Mouse (Mus musculus) hindbrain, embryonic 15.5 days (tissue): Measurements from ENCODE around the gene Sema3a. TPM values are rescaled to one million over a fixed set of nuclear protein-coding genes. Genes with fewer than 3 reads are reported as not detected.
A peak's percentile ranks its signal among the peaks of the same experiment; 100 is the strongest.
"Not testable (repeated sequence)": the region's sequence is repeated elsewhere in the genome, so short reads cannot be mapped to it uniquely, and the experiment has no call there.

Experiments used
- ATAC-seq: fragments of 200-750 bp; cut with Nextera tagmentation; 2 replicates; pipeline ENCODE4 v1.8.0; 2017; ENCODE audit warnings: low read depth, moderate number of reproducible peaks, moderate TSS enrichment; ENCODE audit not compliant: low FRiP score
- H3K27ac ChIP-seq: fragments of 300-500 bp; sonication (generic); replicated peaks from 2 replicates; pipeline ENCODE4 v1.5.1; 2015; ENCODE audit warnings: mild to moderate bottlenecking, inconsistent platforms
- H3K27me3 ChIP-seq: fragments of 300-500 bp; sonication (generic); 2 replicates; pipeline ENCODE4 v1.6.1; 2015; ENCODE audit warnings: control low read depth, inconsistent platforms
- H3K36me3 ChIP-seq: fragments of 300-500 bp; sonication (generic); 2 replicates; pipeline ENCODE4 v1.6.1; 2015; ENCODE audit warnings: control low read depth, inconsistent platforms
- H3K4me1 ChIP-seq: fragments of 300-500 bp; sonication (generic); replicated peaks from 2 replicates; pipeline ENCODE4 v1.6.1; 2015; ENCODE audit warnings: control low read depth, inconsistent platforms
- H3K4me2 ChIP-seq: fragments of 300-500 bp; sonication (generic); 2 replicates; pipeline ENCODE4 v1.6.1; 2015; ENCODE audit warnings: moderate library complexity, mild to moderate bottlenecking, inconsistent platforms
- H3K4me3 ChIP-seq: fragments of 300-500 bp; sonication (generic); 2 replicates; pipeline ENCODE4 v1.5.1; 2015; ENCODE audit warnings: mild to moderate bottlenecking, inconsistent platforms
- H3K9ac ChIP-seq: fragments of 300-500 bp; sonication (generic); 2 replicates; pipeline ENCODE4 v1.6.1; 2015; ENCODE audit warnings: inconsistent platforms
- H3K9me3 ChIP-seq: fragments of 300-500 bp; sonication (generic); 2 replicates; pipeline ENCODE4 v1.6.1; 2016; ENCODE audit warnings: control low read depth, inconsistent platforms
- WGBS: fragments of 180-500 bp; shearing (Covaris S2); methylation state at CpG from one replicate; pipeline ENCODE4 v1.1.7; 2015; 5-methylcytosine and 5-hydroxymethylcytosine counted together
- polyA plus RNA-seq: library from polyadenylated mRNA; unstranded; fragments of >200 nt; fragmentation: Nextera tagmentation; extraction: Ambion mirVana; gene quantifications from 2 replicates; pipeline ENCODE4 v1.2.1, GENCODE M21; 2015

The Sema3a gene
- polyA plus RNA-seq, 1 experiment from 2014 or later = 23.0 TPM

- Histone ChIP-seq H3K4me1 (no peaks in the 10 kb centered on the region), H3K4me2 (no peak overlapping the region), H3K27me3 (no peaks in the 10 kb centered on the region), H3K36me3 (no peaks in the 10 kb centered on the region), H3K4me3 (no peak overlapping the region), H3K27ac (no peak overlapping the region), H3K9me3 (no peaks in the 10 kb centered on the region), H3K9ac (no peak overlapping the region)
- no peak for ATAC-seq
These were observed 315.9 kb downstream of the Sema3a start for GRCm38 (mm10) chr5:13441112-13441511.

GRCm38 (mm10) chr5:13460182-13461001, 335.2 kb downstream of the Sema3a start:
- Histone ChIP-seq H3K27me3 (no peaks in the 10 kb centered on the region), H3K27ac (no peak overlapping the region), H3K36me3 (no peaks in the 10 kb centered on the region), H3K4me3 (no peak overlapping the region), H3K9me3 (no peaks in the 10 kb centered on the region), H3K4me1 (no peaks in the 10 kb centered on the region), H3K4me2 (no peak overlapping the region), H3K9ac (no peak overlapping the region)
- ATAC-seq = no peak
- 79% methylated on average over 1 of the region's 1 CpGs for WGBS

- 48% methylated on average over 7 of the region's 7 CpGs for WGBS
- Histone ChIP-seq H3K4me1 (0 out of 2 replicates have a peak, but pooled peaks cover 4% of the 10 kb centered on the region), H3K9me3 (no peaks in the 10 kb centered on the region), H3K27me3 (no peaks in the 10 kb centered on the region), H3K4me3 (no peak overlapping the region), H3K4me2 (no peak overlapping the region), H3K9ac (no peak overlapping the region), H3K27ac (no peak overlapping the region), H3K36me3 (no peaks in the 10 kb centered on the region)
- ATAC-seq = 0 out of 2 replicates have a peak, but pooled peaks have one; percentile 30
These were observed 343.6 kb downstream of the Sema3a start for GRCm38 (mm10) chr5:13468856-13469255.

- no peak overlapping the region for H3K9ac ChIP-seq
- no peak for ATAC-seq
These were observed 344.2 kb downstream of the Sema3a start for GRCm38 (mm10) chr5:13469401-13469800.

GRCm38 (mm10) chr5:13470057-13470905, 345.1 kb downstream of the Sema3a start:
- H3K27me3 ChIP-seq = no peaks in the 10 kb centered on the region
- no peak overlapping the region for H3K27ac ChIP-seq
- H3K9me3 ChIP-seq = no peaks in the 10 kb centered on the region
- no peak for ATAC-seq
- H3K9ac ChIP-seq = no peak overlapping the region
- H3K4me1 ChIP-seq = 0 out of 2 replicates have a peak, but pooled peaks cover 4% of the 10 kb centered on the region
- WGBS = 54% methylated on average over 7 of the region's 7 CpGs
- H3K4me2 ChIP-seq = no peak overlapping the region
- no peak overlapping the region for H3K4me3 ChIP-seq
- H3K36me3 ChIP-seq = no peaks in the 10 kb centered on the region

More at GRCm38 (mm10) chr5:13469401-13469800, 344.2 kb downstream of the Sema3a start:
- H3K27ac ChIP-seq = no peak overlapping the region
- H3K36me3 ChIP-seq = no peaks in the 10 kb centered on the region
- H3K4me1 ChIP-seq = 0 out of 2 replicates have a peak, but pooled peaks cover 4% of the 10 kb centered on the region
- no peak overlapping the region for H3K4me2 ChIP-seq
- H3K9me3 ChIP-seq = no peaks in the 10 kb centered on the region
- H3K4me3 ChIP-seq = no peak overlapping the region
- H3K27me3 ChIP-seq = no peaks in the 10 kb centered on the region
- 68% methylated on average over 5 of the region's 5 CpGs for WGBS

GRCm38 (mm10) chr5:13477653-13478052, 352.4 kb downstream of the Sema3a start:
- Histone ChIP-seq H3K9me3 (no peaks in the 10 kb centered on the region), H3K36me3 (no peaks in the 10 kb centered on the region), H3K4me1 (no peaks in the 10 kb centered on the region), H3K9ac (no peak overlapping the region), H3K27me3 (no peaks in the 10 kb centered on the region), H3K4me3 (no peak overlapping the region), H3K4me2 (no peak overlapping the region), H3K27ac (no peak overlapping the region)
- ATAC-seq = no peak
- WGBS = 54% methylated on average over 1 of the region's 1 CpGs

- Histone ChIP-seq H3K36me3 (no peaks in the 10 kb centered on the region), H3K9me3 (no peaks in the 10 kb centered on the region), H3K9ac (no peak overlapping the region), H3K27me3 (no peaks in the 10 kb centered on the region), H3K4me2 (no peak overlapping the region), H3K4me3 (no peak overlapping the region), H3K27ac (no peak overlapping the region), H3K4me1 (no peaks in the 10 kb centered on the region)
- WGBS = 88% methylated on average over 2 of the region's 2 CpGs
- no peak for ATAC-seq
These were observed 363.5 kb downstream of the Sema3a start for GRCm38 (mm10) chr5:13488671-13489070.

- not testable (repeated sequence) for ATAC-seq, H3K4me1 ChIP-seq, H3K27me3 ChIP-seq, H3K4me3 ChIP-seq, H3K36me3 ChIP-seq, H3K9me3 ChIP-seq, H3K27ac ChIP-seq, H3K9ac ChIP-seq, H3K4me2 ChIP-seq
- WGBS = 89% methylated on average over 3 of the region's 3 CpGs
These were observed 370.8 kb downstream of the Sema3a start for GRCm38 (mm10) chr5:13495967-13496366.

- Histone ChIP-seq H3K27ac (no peak overlapping the region), H3K27me3 (no peaks in the 10 kb centered on the region), H3K9ac (no peak overlapping the region), H3K4me1 (no peaks in the 10 kb centered on the region), H3K9me3 (no peaks in the 10 kb centered on the region), H3K36me3 (no peaks in the 10 kb centered on the region), H3K4me3 (no peak overlapping the region), H3K4me2 (no peak overlapping the region)
- no peak for ATAC-seq
- 76% methylated on average over 2 of the region's 2 CpGs for WGBS
These were observed 374.6 kb downstream of the Sema3a start for GRCm38 (mm10) chr5:13499835-13500234.

GRCm38 (mm10) chr5:13505839-13506499, 380.8 kb downstream of the Sema3a start:
- Histone ChIP-seq H3K9me3 (no peaks in the 10 kb centered on the region), H3K4me2 (no peak overlapping the region), H3K4me3 (no peak overlapping the region), H3K36me3 (no peaks in the 10 kb centered on the region), H3K9ac (no peak overlapping the region), H3K4me1 (no peaks in the 10 kb centered on the region), H3K27ac (no peak overlapping the region), H3K27me3 (no peaks in the 10 kb centered on the region)
- 69% methylated on average over 4 of the region's 4 CpGs for WGBS
- no peak for ATAC-seq

GRCm38 (mm10) chr5:13509163-13509562, 383.9 kb downstream of the Sema3a start:
- Histone ChIP-seq H3K4me2 (no peak overlapping the region), H3K9me3 (no peaks in the 10 kb centered on the region), H3K4me1 (no peaks in the 10 kb centered on the region), H3K36me3 (no peaks in the 10 kb centered on the region), H3K27me3 (no peaks in the 10 kb centered on the region), H3K4me3 (no peak overlapping the region), H3K9ac (no peak overlapping the region), H3K27ac (no peak overlapping the region)
- ATAC-seq = no peak
- WGBS = 80% methylated on average over 3 of the region's 3 CpGs

GRCm38 (mm10) chr5:13517018-13517417, 391.8 kb downstream of the Sema3a start:
- H3K27ac ChIP-seq = no peak overlapping the region
- H3K4me2 ChIP-seq = no peak overlapping the region
- no peak overlapping the region for H3K4me3 ChIP-seq
- H3K9ac ChIP-seq = no peak overlapping the region
- no peaks in the 10 kb centered on the region for H3K36me3 ChIP-seq
- H3K27me3 ChIP-seq = no peaks in the 10 kb centered on the region
- H3K4me1 ChIP-seq = no peaks in the 10 kb centered on the region
- 94% methylated on average over 4 of the region's 4 CpGs for WGBS
- H3K9me3 ChIP-seq = no peaks in the 10 kb centered on the region
- no peak for ATAC-seq
